Mouse (Mus musculus) E14TG2a.4 (cell line): Measurements from ENCODE around the gene Adi1.

Experiments used
- CTCF ChIP-seq: conservative IDR thresholded peaks from 2 replicates; pipeline ENCODE4 v1.5.1; 2014; ENCODE audit warnings: low read length
- POU5F1 ChIP-seq: IDR thresholded peaks from 2 replicates; pipeline ENCODE4 v1.6.1; 2014; ENCODE audit warnings: low read length, borderline replicate concordance

GRCm38 (mm10) chr12:28726204-28726603, 51.2 kb downstream of the Adi1 start:
- TF ChIP-seq CTCF = no peak
- no peak for TF ChIP-seq POU5F1
